Mouse (Mus musculus) T-helper 17 cell (primary cell): ENCODE data around the gene Xrcc2.
"Not testable (repeated sequence)": the region's sequence is repeated elsewhere in the genome, so short reads cannot be mapped to it uniquely, and the experiment has no call there.

ENCODE experiments used
- in situ Hi-C, 2 experiments: fragments of 300-600 bp; cut with MboI, MseI; formaldehyde crosslinking; loops; 1 replicate in 1 of 2; 2 replicates in 1 of 2; pipeline ENCODE4 v1.15.1; 2025; ENCODE audit warnings: high pct_unique_total_duplicates in 2 of 2

Gene Xrcc2

DNA sequence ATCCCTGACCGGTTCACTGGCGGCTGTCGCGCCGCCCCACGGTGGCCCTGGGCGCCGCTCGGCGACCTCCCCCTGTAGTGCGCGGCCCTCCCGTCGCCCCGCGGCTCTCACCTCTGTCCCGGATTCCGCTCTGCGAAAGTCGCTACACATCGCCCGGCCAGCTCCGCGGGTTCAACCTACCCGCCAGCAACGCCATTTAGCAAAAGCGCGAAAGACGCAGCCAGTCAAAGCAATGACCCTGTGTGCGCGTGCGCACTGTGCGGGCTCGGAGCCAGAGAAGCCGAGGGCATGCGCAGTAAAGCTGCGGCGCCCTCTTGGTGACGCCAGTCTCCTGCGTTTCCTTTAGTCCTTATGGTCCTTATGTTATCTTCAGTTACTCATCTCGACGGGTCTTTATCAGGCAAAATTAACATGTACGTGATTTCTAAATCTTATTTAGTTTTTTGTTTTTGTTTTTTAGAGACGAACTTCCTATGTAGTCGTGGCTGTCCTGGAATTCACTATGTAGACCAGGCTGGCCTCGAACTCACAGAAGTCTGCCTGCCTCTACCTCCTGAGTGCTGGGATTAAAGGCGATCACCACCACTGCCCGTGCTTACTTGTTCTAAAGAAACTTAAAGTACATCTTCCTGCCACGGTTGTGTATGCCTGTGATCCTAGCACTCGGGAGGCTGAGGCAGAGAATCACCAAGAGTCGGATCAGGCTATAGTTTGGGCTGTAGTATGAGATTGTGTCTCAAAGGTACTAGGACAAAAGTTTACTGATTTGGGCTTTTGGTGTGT lies at the start of gene Xrcc2:
Gene Xrcc2 (minus strand): TSS at position 259 of the 783 bp plus-strand sequence.
- in situ Hi-C loops: no loop called here

GRCm38 (mm10) chr5:25754236-25754766 lies 48.7 kb upstream of the Xrcc2 start:
- in situ Hi-C loops: no loop called here

- in situ Hi-C loops: no loop called here
Measured at GRCm38 (mm10) chr5:25753556-25754235, 48.1 kb upstream of the Xrcc2 start.

DNA sequence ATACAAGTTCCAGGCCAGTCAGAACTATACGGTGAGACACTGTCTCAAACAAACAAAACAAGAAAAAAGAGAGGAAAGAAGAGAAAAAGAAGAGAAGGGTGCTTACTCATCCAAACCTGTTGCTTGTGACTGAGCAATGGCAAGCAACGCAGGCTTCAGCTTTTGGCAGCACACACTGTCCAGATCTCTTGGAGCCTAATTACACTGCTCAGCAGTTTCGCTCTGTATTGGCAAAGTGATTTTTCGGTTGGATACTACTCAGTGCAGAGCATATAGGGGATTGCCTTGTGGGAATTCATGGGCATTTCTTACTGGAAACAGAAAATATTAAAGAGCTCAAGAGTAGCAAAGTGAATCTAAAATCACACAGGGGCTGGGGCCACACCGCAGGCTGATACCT lies 47.2 kb upstream of the Xrcc2 start:
- in situ Hi-C loops: no loop called here

DNA sequence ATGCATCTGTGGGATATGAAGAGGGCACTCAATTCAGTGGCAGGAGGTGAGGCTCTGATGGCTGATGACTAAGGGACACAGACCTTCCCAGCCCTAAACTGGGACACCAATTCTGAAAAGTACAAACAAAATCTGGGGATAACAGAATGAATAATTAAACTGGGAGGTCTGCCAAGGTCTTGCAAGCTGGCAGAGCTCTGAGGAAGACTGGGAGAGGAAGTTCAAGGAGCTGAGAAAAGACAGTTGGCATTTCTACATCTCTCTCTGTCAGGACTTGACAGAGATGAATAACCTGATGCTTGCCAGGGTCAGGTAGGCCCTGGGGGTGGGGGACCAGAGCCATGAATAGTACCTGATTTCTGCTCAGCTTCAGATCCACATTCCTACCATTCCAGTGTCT lies 45.9 kb upstream of the Xrcc2 start:
- in situ Hi-C loops: no loop called here

GRCm38 (mm10) chr5:25748613-25749012 lies 43.0 kb upstream of the Xrcc2 start:
- in situ Hi-C loops: loop anchor here in 1 of 2 experiments (10.0 kb wide), 1 partner anchor 564 kb away; the partner anchor contains the start of gene Galntl5

DNA sequence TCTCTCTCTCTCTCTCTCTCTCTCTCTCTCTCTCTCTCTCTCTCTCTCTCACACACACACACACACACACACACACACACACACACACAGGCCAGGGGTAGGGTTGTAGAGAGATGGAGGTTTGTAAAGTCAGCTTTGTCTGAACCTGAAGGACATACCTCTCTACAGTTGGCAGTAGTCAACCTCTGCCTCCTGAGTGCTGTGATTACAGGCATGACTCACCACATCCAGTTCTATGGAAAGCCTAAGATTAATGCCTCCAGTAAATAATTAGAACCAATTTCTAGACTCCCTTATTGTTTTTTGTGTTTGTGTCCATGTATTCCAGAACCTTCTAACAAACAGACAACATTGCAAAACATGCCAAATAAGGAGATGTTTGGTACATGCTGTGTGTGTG lies 42.3 kb upstream of the Xrcc2 start:
- in situ Hi-C loops: loop anchor here in 1 of 2 experiments (10.0 kb wide), 1 partner anchor 563 kb away; the partner anchor contains the start of gene Galntl5

DNA sequence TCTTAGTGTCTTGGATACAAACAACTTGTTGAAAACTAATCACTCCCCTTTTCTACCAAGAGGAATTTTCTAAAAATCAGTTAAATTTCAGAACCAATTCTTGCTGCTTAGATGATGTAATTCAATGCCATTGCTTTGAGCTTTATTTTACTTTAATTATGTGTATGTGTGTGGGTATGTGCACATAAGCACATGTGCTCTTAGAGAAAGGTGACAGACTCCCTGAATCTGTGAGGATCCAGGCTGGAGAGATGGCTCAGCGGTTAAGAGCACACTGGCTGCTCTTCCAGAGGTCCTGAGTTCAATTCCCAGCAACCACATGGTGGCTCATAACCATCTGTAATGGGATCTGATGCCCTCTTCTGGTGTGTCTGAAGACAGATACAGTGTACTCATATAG lies 33.3 kb upstream of the Xrcc2 start:
- in situ Hi-C loops: not testable (repeated sequence)

DNA sequence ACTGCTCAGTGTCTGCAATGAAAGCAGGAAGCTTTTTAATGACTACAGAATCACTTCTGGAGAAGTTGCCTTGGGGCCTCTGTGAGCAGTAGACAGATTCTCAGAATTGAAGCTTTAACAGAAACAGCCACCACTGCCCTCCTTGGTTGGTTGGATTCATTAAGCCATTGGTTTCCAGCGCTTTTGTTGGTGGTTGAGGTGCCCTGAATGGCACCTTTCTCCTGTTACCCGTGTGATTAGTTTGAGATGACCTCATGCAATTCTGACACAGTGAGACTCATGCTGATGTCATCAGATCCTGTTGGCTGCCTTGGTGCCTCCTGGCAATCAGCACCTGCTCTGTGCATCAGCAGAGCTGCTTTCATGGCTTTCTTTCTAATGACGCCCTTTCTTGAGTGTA lies 32.8 kb upstream of the Xrcc2 start:
- in situ Hi-C loops: no loop called here

DNA sequence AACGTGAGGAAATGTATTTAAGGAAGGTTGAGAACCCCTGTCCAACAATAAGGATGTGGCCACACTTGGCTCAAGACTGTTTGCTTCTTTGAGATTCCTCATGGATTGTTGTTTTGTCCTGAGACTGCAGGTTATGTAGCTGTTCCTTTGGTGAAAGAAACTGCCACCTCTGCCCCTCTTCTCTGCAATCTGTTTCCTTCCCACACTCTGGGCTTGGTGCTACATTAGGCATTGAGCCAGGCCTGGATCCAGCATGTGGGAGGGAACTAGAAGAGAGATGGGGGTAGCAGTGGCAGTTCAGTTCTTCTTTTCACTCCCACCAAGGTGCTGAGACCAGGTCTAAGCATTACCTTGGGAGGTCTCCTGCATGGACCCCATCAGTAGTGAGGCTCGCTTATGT lies 30.2 kb upstream of the Xrcc2 start:
- in situ Hi-C loops: no loop called here

GRCm38 (mm10) chr5:25734318-25734717 lies 28.7 kb upstream of the Xrcc2 start:
- in situ Hi-C loops: loop anchor here in 1 of 2 experiments (5.0 kb wide), 1 partner anchor 302 kb away; no protein-coding TSS in a partner anchor

- in situ Hi-C loops: no loop called here
Measured at GRCm38 (mm10) chr5:25724134-25724675, 18.6 kb upstream of the Xrcc2 start.

DNA sequence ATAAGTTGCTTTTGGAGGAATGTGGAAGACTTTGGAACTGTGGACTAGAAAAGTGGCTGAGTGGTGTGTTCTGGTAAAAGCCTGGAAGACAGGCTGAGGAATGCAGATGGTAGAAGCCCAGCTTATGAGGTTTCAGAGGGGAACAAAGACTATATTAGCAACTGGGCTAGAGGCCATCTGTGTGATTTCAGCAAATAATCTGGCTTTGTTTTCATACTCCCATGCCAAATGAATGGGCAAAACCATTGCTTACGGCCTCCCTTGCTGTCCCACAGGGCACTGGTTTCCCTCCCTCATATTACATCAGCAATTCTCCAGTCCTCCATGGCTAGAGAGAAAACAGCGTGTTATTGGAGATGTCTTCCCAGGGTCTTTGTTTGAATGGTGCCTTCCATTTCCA lies 17.4 kb upstream of the Xrcc2 start:
- in situ Hi-C loops: no loop called here

GRCm38 (mm10) chr5:25719390-25719789 lies 13.8 kb upstream of the Xrcc2 start:
- in situ Hi-C loops: no loop called here

DNA sequence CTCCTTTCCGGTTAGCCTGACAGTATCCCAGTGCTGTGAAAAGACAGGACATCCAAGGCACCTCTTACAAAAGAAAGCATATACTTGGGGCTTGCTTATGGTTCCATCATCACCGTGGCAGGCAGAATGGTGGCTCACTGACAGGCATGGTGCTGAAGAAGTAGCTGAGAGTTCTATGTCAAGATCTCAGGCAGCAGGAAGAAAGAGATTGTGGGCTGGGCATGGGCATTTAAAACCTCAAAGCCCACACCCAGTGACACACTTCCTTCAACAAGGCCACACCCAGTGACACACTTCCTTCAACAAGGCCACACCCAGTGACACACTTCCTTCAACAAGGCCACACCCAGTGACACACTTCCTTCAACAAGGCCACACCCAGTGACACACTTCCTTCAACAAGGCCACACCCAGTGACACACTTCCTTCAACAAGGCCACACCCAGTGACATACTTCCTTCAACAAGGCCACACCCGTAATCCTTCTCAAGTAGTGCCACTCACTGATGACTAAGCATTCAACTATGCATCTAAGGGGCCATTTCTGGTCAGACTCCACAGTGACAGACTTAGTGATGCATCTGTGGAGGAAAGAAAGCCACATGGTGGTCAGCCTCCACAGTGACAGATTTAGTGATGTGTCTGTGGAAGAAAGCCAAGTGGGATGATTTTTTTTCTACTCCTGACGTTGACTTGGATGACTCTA lies 7.5 kb upstream of the Xrcc2 start:
- in situ Hi-C loops: not testable (repeated sequence)

DNA sequence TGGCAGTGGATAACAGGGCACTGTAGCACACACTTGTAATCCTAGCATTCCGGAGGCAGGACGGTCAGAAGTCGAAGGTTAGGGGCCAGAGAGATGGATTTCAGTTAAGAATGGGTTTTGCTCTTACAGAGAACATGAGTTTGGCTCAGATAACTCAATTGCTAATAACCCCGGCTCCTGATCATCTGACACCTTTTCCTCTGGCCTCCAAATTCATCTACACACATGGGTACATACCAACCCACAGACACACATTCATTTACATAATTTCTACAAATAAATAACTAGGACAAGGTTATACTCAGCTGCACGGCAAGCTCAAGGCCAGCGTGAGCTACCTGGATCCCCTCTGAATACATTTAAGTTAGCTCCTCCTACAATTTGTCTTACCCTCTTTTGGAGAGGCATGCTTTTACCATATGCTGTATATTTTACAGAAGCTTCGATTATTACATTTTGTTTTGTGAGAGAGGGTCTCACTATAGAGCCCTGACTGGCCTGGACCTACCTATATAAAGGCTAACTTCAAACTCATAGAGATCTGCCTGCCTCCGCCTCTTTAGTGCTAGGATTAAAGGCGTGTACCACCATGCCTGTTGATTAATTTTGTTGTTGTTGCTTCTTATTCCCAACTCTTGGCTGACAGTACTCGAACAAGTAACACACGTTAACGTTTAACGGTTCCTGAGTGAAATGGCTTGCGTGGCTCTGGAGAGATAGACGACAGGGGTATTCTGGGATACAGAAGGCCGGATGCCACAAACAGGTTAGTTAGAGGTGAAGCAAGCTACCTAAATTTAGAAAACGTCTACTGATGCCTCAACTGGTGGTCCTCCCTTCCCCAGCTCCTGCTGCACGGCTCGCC lies 691 bp downstream of the Xrcc2 start:
- in situ Hi-C loops: no loop called here

DNA sequence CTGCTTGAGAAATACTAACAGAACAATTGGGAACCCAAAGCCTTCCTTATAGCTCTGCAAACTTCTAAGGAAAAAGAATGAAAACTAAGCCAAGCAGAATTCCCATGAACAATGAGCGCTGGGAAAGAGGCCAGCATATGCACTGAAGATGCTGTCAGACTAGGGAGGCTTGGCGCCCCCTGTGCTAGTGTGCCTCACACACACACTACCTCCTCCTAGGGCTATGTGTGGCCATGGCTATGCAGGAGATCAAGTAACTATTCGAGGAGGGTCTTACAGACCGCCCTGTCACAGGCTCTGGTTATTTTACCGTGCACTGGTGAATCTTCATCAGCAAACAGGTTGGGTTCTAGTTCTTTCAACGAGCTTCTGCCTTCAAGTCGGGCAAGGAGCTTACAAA lies 7.7 kb downstream of the Xrcc2 start:
- in situ Hi-C loops: no loop called here

- in situ Hi-C loops: no loop called here
Measured at GRCm38 (mm10) chr5:25696256-25696655, 9.4 kb downstream of the Xrcc2 start.

- in situ Hi-C loops: no loop called here
Measured at GRCm38 (mm10) chr5:25695786-25696185, 9.8 kb downstream of the Xrcc2 start.

DNA sequence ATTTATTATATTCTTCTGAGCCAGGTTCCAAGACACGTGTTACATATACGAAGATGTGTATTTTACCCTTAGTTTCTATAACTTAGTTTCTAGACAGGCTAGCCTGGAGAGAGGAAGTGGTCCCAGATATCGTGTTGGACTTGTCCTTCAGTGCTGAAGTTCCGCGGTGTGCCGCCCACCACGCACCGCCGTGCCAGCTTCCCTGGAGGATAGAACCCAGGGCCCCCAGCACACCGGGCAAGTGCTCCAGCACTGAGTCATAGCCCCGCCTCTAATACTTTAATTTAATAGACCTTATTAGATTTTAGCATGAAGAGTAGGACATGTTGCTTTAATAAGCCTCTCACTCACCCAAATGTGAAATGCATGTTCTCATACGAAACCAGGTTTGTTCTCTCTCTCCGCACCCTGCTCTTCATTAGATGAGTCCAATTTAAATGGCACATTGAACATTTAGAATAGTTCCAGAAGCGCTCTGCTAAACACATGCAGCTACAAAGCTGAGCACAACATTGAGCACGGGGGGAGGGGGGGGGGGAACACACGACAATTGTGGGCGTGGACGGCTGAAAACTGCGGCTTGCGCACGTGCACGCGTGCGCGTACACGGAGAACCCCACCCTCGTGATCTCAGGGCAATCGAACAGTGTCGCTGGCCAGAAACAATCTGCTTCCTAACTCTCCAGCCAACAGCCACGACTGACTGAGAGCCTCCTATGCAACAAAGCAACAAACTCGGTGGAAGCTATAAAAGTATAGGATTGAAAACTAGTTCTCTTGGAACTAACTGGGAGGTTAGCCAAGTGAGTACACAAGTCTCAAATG lies 33.7 kb downstream of the Xrcc2 start:
- in situ Hi-C loops: loop anchor here in 1 of 2 experiments (10.0 kb wide), 1 partner anchor 1667 kb away; no protein-coding TSS in a partner anchor
